Mouse (Mus musculus) stomach, postnatal 0 days (tissue): ENCODE measurements around the gene Pspc1.

Experiments used
- CTCF ChIP-seq: IDR thresholded peaks from 2 replicates; pipeline ENCODE4 v1.5.1; 2016; ENCODE audit warnings: antibody characterized with exemption, low read depth, mild to moderate bottlenecking, moderate library complexity
- EP300 ChIP-seq: optimal IDR thresholded peaks from 2 replicates; pipeline ENCODE3; 2016; ENCODE audit warnings: antibody characterized with exemption

- no peak for TF ChIP-seq CTCF
- no peak for TF ChIP-seq EP300
Observed at GRCm38 (mm10) chr14:56726493-56726892, 51.6 kb downstream of the Pspc1 start.
